Mouse (Mus musculus) olfactory bulb, adult 2 months (tissue): ENCODE data around the gene Fzd1. TPM values are rescaled to one million over a fixed set of nuclear protein-coding genes. Genes with fewer than 3 reads are reported as not detected.

Source experiments
- H3K27ac ChIP-seq: fragments of 200-500 bp; 2 replicates; pipeline ENCODE4 v1.5.1; 2012; ENCODE audit warnings: low read depth, low read length; ENCODE audit not compliant: insufficient read depth
- H3K4me1 ChIP-seq: fragments of 200-500 bp; 2 replicates; pipeline ENCODE4 v1.6.1; 2012; ENCODE audit warnings: low read length; ENCODE audit not compliant: control insufficient read depth, insufficient read depth
- H3K4me3 ChIP-seq: fragments of 200-500 bp; 2 replicates; pipeline ENCODE4 v1.5.1; 2012; ENCODE audit warnings: mild to moderate bottlenecking, low read depth, low read length, moderate library complexity; ENCODE audit not compliant: insufficient read depth
- CTCF ChIP-seq: fragments of 200-500 bp; IDR thresholded peaks from 2 replicates; pipeline ENCODE4 v1.5.1; 2012; ENCODE audit warnings: low read depth, mild to moderate bottlenecking, low read length, moderate library complexity; ENCODE audit not compliant: insufficient read depth
- POLR2A ChIP-seq: fragments of 200-500 bp; IDR thresholded peaks from 2 replicates; pipeline ENCODE4 v1.6.1; 2012; ENCODE audit warnings: mild to moderate bottlenecking, low read depth, low read length, moderate library complexity; ENCODE audit not compliant: insufficient read depth
- WGBS: fragments of 180-500 bp; shearing (Covaris S2); methylation state at CpG from one replicate; pipeline ENCODE4 v1.1.7; 2018; 5-methylcytosine and 5-hydroxymethylcytosine counted together
- polyA plus RNA-seq: library from polyadenylated mRNA; stranded (reverse); fragments of >200 nt; gene quantifications from 2 replicates; pipeline ENCODE4 v1.2.4, GENCODE M21; 2012; ENCODE audit warnings: low replicate concordance; ENCODE audit not compliant: missing spikeins, insufficient read depth, insufficient read length

The Fzd1 gene
- polyA plus RNA-seq, 1 experiment: not detected

- Histone ChIP-seq H3K27ac (no peak overlapping the region), H3K4me1 (peaks cover 3% of the 10 kb centered on the region), H3K4me3 (no peak overlapping the region)
- 90% methylated on average over 3 of the region's 3 CpGs for WGBS
- TF ChIP-seq CTCF (no peak), POLR2A (no peak)
These were observed 20.4 kb upstream of the Fzd1 start for GRCm38 (mm10) chr5:4778274-4778673.

GRCm38 (mm10) chr5:4776495-4776894, 18.7 kb upstream of the Fzd1 start:
- Histone ChIP-seq H3K4me1 (peaks cover 3% of the 10 kb centered on the region), H3K4me3 (no peak overlapping the region), H3K27ac (no peak overlapping the region)
- 85% methylated on average over 2 of the region's 2 CpGs for WGBS
- no peak for TF ChIP-seq CTCF
- no peak for TF ChIP-seq POLR2A

GRCm38 (mm10) chr5:4773090-4773772, 15.4 kb upstream of the Fzd1 start:
- H3K4me1 ChIP-seq: peaks cover 3% of the 10 kb centered on the region
- TF ChIP-seq POLR2A (no peak), CTCF (no peak)
- H3K4me3 ChIP-seq: no peak overlapping the region
- H3K27ac ChIP-seq: no peak overlapping the region
- 25% methylated on average over 9 of the region's 9 CpGs for WGBS

GRCm38 (mm10) chr5:4770609-4771008, 12.8 kb upstream of the Fzd1 start:
- peaks cover 3% of the 10 kb centered on the region for H3K4me1 ChIP-seq
- H3K4me3 ChIP-seq: no peak overlapping the region
- no peak for TF ChIP-seq CTCF
- H3K27ac ChIP-seq: no peak overlapping the region
- WGBS: 96% methylated on average over 1 of the region's 1 CpGs

DNA sequence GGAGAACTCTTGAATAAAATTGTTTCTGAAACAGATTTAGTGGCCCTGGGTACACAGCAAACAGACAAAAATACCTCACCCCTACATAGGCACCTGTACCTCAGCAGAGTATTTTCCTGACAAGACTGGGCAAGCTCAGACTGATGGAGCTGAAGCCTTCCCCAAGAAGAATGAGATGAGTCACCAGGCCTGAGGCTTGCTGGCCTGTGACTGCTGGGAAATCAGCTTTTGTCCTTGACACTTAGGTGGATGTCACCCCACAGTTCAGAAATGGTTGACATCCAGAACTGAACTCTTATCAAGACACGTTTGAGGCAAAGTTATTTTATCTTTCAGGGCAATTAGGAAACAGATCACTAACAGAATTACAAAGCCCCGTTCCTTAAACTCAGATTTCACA, 10.1 kb upstream of the Fzd1 start:
- 81% methylated on average over 2 of the region's 2 CpGs for WGBS
- TF ChIP-seq CTCF: no peak
- no peak for TF ChIP-seq POLR2A
- Histone ChIP-seq H3K4me3 (no peak overlapping the region), H3K27ac (no peak overlapping the region), H3K4me1 (no peaks in the 10 kb centered on the region)

DNA sequence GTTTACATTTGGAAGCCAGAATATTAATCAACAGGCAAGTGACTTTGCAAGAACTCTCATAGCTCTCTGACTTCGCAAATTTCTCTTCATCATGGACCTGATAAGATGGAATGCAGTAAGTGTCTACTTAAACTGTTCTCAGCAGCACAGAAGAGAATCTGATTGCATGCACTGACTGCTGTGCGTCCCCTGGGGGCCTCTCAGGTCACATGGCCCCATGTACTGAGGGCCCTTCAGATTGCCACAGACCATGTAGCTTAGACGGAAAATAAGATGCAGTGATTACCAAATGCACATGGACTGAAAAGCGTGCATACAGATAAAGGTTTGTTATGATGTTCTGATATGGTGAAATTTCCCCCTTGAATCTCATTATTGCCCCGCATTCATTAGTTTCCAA, 8.9 kb upstream of the Fzd1 start:
- H3K27ac ChIP-seq: no peak overlapping the region
- no peak overlapping the region for H3K4me3 ChIP-seq
- TF ChIP-seq CTCF: no peak
- TF ChIP-seq POLR2A: no peak
- WGBS: 91% methylated on average over 5 of the region's 5 CpGs
- no peaks in the 10 kb centered on the region for H3K4me1 ChIP-seq

GRCm38 (mm10) chr5:4761891-4762290, 4.1 kb upstream of the Fzd1 start:
- no peak overlapping the region for H3K4me3 ChIP-seq
- no peak for TF ChIP-seq CTCF
- TF ChIP-seq POLR2A: no peak
- peaks cover 6% of the 10 kb centered on the region; the same call in 1 of the 2 replicates for H3K4me1 ChIP-seq
- no peak overlapping the region for H3K27ac ChIP-seq

- Histone ChIP-seq H3K4me1 (peaks cover 25% of the 10 kb centered on the region), H3K27ac (no peak overlapping the region), H3K4me3 (peak overlapping the region; percentile 75)
- WGBS: 4% methylated on average over 23 of the region's 23 CpGs
- TF ChIP-seq POLR2A (no peak), CTCF (no peak)
These were observed 671 bp upstream of the Fzd1 start for GRCm38 (mm10) chr5:4758331-4759080.

GRCm38 (mm10) chr5:4756871-4757711, 744 bp downstream of the Fzd1 start:
- Histone ChIP-seq H3K4me1 (peaks cover 25% of the 10 kb centered on the region), H3K27ac (no peak overlapping the region), H3K4me3 (peak overlapping the region; percentile 75)
- TF ChIP-seq POLR2A: no peak
- no peak for TF ChIP-seq CTCF
- WGBS: under 1% methylated on average over 80 of the region's 80 CpGs
